Mouse (Mus musculus) bone marrow macrophage, adult 2 months (primary cell): Measurements from ENCODE around the gene 4930432K21Rik.

Experiments
- CTCF ChIP-seq: IDR thresholded peaks from 2 replicates; pipeline ENCODE4 v1.5.1; 2012; ENCODE audit warnings: low read depth, mild to moderate bottlenecking, low read length, moderate library complexity
- POLR2A ChIP-seq: IDR thresholded peaks from 2 replicates; pipeline ENCODE4 v1.6.1; 2012; ENCODE audit warnings: mild to moderate bottlenecking, low read depth, low read length, borderline replicate concordance

- TF ChIP-seq CTCF, result no peak
- no peak for TF ChIP-seq POLR2A
These were observed 7.0 kb upstream of the 4930432K21Rik start for GRCm38 (mm10) chr8:84140838-84141237.
